Mouse (Mus musculus): ENCODE data around the gene Rps6kc1. TPM values are rescaled to one million over a fixed set of nuclear protein-coding genes. Genes with fewer than 3 reads are reported as not detected.

The Rps6kc1 gene
- total and polyA plus RNA-seq, 3 experiments: 7.8 to 18.0 (median 12.5) TPM

DNA sequence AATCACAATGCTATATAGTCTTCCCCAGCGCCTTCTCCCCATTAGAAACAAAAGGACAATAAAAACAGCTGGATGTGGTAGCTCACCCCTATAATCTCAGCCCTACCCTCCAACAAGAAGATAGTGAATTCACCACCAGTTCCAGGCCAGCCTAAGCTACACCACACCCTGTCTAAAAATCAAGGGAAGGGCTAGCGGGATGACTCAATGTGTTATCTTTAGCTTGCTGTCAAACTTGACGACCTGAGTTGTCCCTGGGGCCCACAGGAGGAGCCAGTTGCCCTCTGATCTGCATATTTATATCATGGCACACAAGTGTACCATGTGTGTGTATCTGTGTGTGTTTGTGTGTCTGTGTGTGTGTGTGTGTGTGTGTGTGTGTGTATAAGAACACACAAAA lies 57.1 kb downstream of the Rps6kc1 start:
- H3K27ac ChIP-seq (ENCODE audit: insufficient read depth, low read depth): no peak overlapping the region
- H3K9me3 ChIP-seq (replicated peaks; ENCODE audit: low read length): no peaks in the 10 kb centered on the region
- H3K36me3 ChIP-seq (replicated peaks in 1 of 2; ENCODE audit: control insufficient read depth in 1 of 2, insufficient read depth in 1 of 2, low read length in 1 of 2): peaks cover 0 to 27% of the 10 kb centered on the region in 2 experiments
- peaks cover 7 to 24% of the 10 kb centered on the region in 2 experiments for H3K4me1 ChIP-seq (ENCODE audit: control insufficient read depth in 1 of 2, insufficient read depth in 2 of 2)
- no peaks in the 10 kb centered on the region for H3K27me3 ChIP-seq (replicated peaks)
- TF ChIP-seq POLR2A (IDR thresholded peaks at IDR 0.05; ENCODE audit: low read depth, low read length): no peak
- peak; percentile 71; the same call in 1 of the 2 replicates for TF ChIP-seq MEF2A (IDR thresholded peaks at IDR 0.05; ENCODE audit: borderline replicate concordance, low read depth, low read length)
- TF ChIP-seq MYC (IDR thresholded peaks at IDR 0.05; ENCODE audit: low read depth, low read length): no peak
- no peak for TF ChIP-seq HCFC1 (IDR thresholded peaks at IDR 0.05; ENCODE audit: low read depth, low read length)
- TF ChIP-seq EP300 (IDR thresholded peaks at IDR 0.05; ENCODE audit: low read length): no peak
- TF ChIP-seq ZKSCAN1 (IDR thresholded peaks at IDR 0.05; ENCODE audit: borderline replicate concordance, low read depth, low read length): no peak
- no peak overlapping the region for H3K4me2 ChIP-seq (ENCODE audit: insufficient read depth, low read depth, poor library complexity, severe bottlenecking)
- H3K79me2 ChIP-seq (replicated peaks; ENCODE audit: control insufficient read depth, extremely low read depth, insufficient read depth, poor library complexity, severe bottlenecking): no peaks in the 10 kb centered on the region
- no peak overlapping the region for H3K9ac ChIP-seq (ENCODE audit: insufficient read depth, low read depth)
- dilution Hi-C loops (cut with MboI; ENCODE audit: extremely low pct_ligation_motif_present, extremely low pct_unique_long_range_greater_than_20kb, low sequenced_read_pairs): no loop called here
- H3K4me3 ChIP-seq (replicated peaks in 1 of 3; ENCODE audit: low read depth in 2 of 3, low read length in 2 of 3, poor library complexity in 1 of 3): no peak overlapping the region
- in situ Hi-C loops (cut with MboI; ENCODE audit: low pct_ligation_motif_present, low pct_unique_long_range_greater_than_20kb, low sequenced_read_pairs): no loop called here
- DNase-seq (ENCODE audit: extremely low read depth): peak; percentile 64

DNA sequence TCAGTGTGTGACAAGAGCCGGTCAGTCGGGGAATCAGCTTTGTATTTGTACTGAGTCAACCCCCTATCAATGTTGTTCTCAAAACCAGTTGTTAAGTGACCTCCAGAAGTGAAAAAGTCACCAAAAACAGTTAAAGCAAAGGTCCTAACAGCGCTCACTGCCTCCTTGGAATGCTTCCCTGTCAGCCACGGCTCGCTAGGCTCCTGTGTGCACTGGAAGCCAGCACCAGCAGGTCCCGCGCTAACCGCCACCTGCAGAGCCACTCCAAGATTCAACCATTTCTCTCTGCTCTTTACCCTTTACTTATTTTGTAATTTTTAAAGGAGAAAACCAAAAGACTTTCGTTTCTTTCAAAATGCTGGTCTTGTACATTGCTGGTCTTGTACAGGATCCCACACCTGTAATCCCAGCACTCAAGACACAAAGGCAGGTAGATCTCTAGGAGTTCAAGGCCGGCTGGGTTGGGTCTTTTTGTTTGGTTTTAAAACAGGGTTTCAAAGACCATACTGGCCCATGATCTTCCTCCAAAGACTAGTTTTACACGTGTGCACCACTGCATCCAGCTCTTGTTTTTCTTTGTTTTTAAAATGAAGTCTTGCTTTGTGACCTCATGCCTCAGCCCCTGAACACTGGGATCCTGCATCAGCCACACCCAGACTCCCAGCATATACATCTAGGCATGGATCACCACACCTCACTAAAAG lies 62.3 kb downstream of the Rps6kc1 start:
- in situ Hi-C loops (cut with MboI; ENCODE audit: low pct_ligation_motif_present, low pct_unique_long_range_greater_than_20kb, low sequenced_read_pairs) (no loop called here), dilution Hi-C loops (cut with MboI; ENCODE audit: extremely low pct_ligation_motif_present, extremely low pct_unique_long_range_greater_than_20kb, low sequenced_read_pairs) (no loop called here)
- no peaks in the 10 kb centered on the region for H3K9me3 ChIP-seq (replicated peaks; ENCODE audit: low read length)
- peaks cover 0 to 26% of the 10 kb centered on the region in 2 experiments for H3K36me3 ChIP-seq (replicated peaks in 1 of 2; ENCODE audit: control insufficient read depth in 1 of 2, insufficient read depth in 1 of 2, low read length in 1 of 2)
- H3K27me3 ChIP-seq (replicated peaks): no peaks in the 10 kb centered on the region
- no peaks in the 10 kb centered on the region for H3K79me2 ChIP-seq (replicated peaks; ENCODE audit: control insufficient read depth, extremely low read depth, insufficient read depth, poor library complexity, severe bottlenecking)
- H3K4me3 ChIP-seq (replicated peaks in 1 of 3; ENCODE audit: low read depth in 2 of 3, low read length in 2 of 3, poor library complexity in 1 of 3): no peak overlapping the region
- no peak for TF ChIP-seq PAX5 (IDR thresholded peaks at IDR 0.05; ENCODE audit: low read length)
- DNase-seq (ENCODE audit: extremely low read depth): no peak
- no peak overlapping the region for H3K4me2 ChIP-seq (ENCODE audit: insufficient read depth, low read depth, poor library complexity, severe bottlenecking)
- H3K27ac ChIP-seq (ENCODE audit: insufficient read depth, low read depth): no peak overlapping the region
- H3K9ac ChIP-seq (ENCODE audit: insufficient read depth, low read depth): no peak overlapping the region
- H3K4me1 ChIP-seq (ENCODE audit: control insufficient read depth in 1 of 2, insufficient read depth in 2 of 2): peaks cover 4 to 18% of the 10 kb centered on the region in 2 experiments; a peak in 3 of 4 replicates

DNA sequence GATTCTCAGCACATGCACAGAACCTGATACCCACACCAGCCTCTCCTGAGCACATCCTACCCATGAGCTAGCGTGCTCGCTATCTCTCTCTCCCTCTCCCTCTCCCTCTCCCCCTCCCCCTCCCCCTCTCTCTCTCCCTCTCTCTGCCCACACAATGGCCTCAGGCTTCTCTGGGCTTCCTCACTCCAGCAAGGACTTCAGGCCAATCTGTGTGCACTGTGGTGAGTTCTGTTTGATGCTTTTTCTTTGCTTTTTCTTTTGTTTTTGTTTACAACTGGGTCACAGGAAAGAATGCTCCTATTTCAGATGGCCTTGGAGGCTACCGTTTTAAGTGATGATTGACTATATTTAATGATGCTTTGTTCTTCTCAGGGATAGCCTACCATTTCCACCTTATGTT lies 62.9 kb downstream of the Rps6kc1 start:
- Histone ChIP-seq H3K36me3 (replicated peaks in 1 of 2; ENCODE audit: control insufficient read depth in 1 of 2, insufficient read depth in 1 of 2, low read length in 1 of 2) (peaks cover 0 to 31% of the 10 kb centered on the region in 2 experiments), H3K4me2 (ENCODE audit: insufficient read depth, low read depth, poor library complexity, severe bottlenecking) (no peak overlapping the region), H3K27me3 (replicated peaks) (no peaks in the 10 kb centered on the region), H3K9ac (ENCODE audit: insufficient read depth, low read depth) (no peak overlapping the region), H3K79me2 (replicated peaks; ENCODE audit: control insufficient read depth, extremely low read depth, insufficient read depth, poor library complexity, severe bottlenecking) (no peaks in the 10 kb centered on the region), H3K4me3 (replicated peaks in 1 of 3; ENCODE audit: low read depth in 2 of 3, low read length in 2 of 3, poor library complexity in 1 of 3) (no peak overlapping the region), H3K27ac (ENCODE audit: insufficient read depth, low read depth) (no peak overlapping the region), H3K4me1 (ENCODE audit: control insufficient read depth in 1 of 2, insufficient read depth in 2 of 2) (peaks cover 2 to 12% of the 10 kb centered on the region in 2 experiments; a peak in 2 of 4 replicates), H3K9me3 (replicated peaks; ENCODE audit: low read length) (no peaks in the 10 kb centered on the region)
- in situ Hi-C loops (cut with MboI; ENCODE audit: low pct_ligation_motif_present, low pct_unique_long_range_greater_than_20kb, low sequenced_read_pairs): no loop called here
- TF ChIP-seq CHD1 (IDR thresholded peaks at IDR 0.05; ENCODE audit: low read depth, low read length): no peak
- TF ChIP-seq ZKSCAN1 (IDR thresholded peaks at IDR 0.05; ENCODE audit: borderline replicate concordance, low read depth, low read length): no peak
- no peak for TF ChIP-seq UBTF (IDR thresholded peaks at IDR 0.05; ENCODE audit: low read depth, low read length)
- no peak for TF ChIP-seq MAFK (IDR thresholded peaks at IDR 0.05; ENCODE audit: insufficient replicate concordance, low read length)
- no peak for TF ChIP-seq MYC (IDR thresholded peaks at IDR 0.05; ENCODE audit: low read depth, low read length)
- no peak for TF ChIP-seq JUN (IDR thresholded peaks at IDR 0.05; ENCODE audit: insufficient read depth, low read depth, low read length)
- no peak for TF ChIP-seq PAX5 (IDR thresholded peaks at IDR 0.05; ENCODE audit: low read length)
- no peak for TF ChIP-seq SIN3A (IDR thresholded peaks at IDR 0.05; ENCODE audit: low read length)
- no peak for TF ChIP-seq ELF1 (IDR thresholded peaks at IDR 0.05; ENCODE audit: low read depth, low read length)
- no peak for TF ChIP-seq E2F4 (IDR thresholded peaks at IDR 0.05; ENCODE audit: insufficient replicate concordance, low read depth, low read length)
- no peak for TF ChIP-seq TBP (conservative IDR thresholded peaks at IDR 0.05; ENCODE audit: low read depth, low read length)
- no peak for TF ChIP-seq MAZ (IDR thresholded peaks at IDR 0.05; ENCODE audit: low read depth, low read length)
- TF ChIP-seq MXI1 (IDR thresholded peaks at IDR 0.05; ENCODE audit: low read depth, low read length): no peak
- no peak for TF ChIP-seq JUND (conservative IDR thresholded peaks at IDR 0.05; ENCODE audit: low read depth, low read length)
- no peak for TF ChIP-seq MAX (IDR thresholded peaks at IDR 0.05; ENCODE audit: low read length)
- dilution Hi-C loops (cut with MboI; ENCODE audit: extremely low pct_ligation_motif_present, extremely low pct_unique_long_range_greater_than_20kb, low sequenced_read_pairs): no loop called here
- DNase-seq (ENCODE audit: extremely low read depth): no peak

Measured in CH12.LX (cell line).